Mouse (Mus musculus) kidney, adult 9 months (tissue): ENCODE measurements at regions not wholly inside any gene's neighbourhood (a gene's known extent, or its start where the extent isn't known, plus 50 kb on each side); places are given as distances from the start of the nearest gene placed in this dataset.

ENCODE experiments used
- DNase-seq: peaks from one replicate; pipeline ENCODE4 v3.0.0; 2022

GRCm38 (mm10) chr2:61922496-61922895, 119.8 kb downstream of the Tbr1 start:
- DNase-seq = no peak

- DNase-seq = no peak
Measured at GRCm38 (mm10) chr2:61938296-61938695, 108.0 kb upstream of the Slc4a10 start.

GRCm38 (mm10) chr2:61965916-61966315, 80.3 kb upstream of the Slc4a10 start:
- no peak for DNase-seq

GRCm38 (mm10) chr2:61967724-61968123, 78.5 kb upstream of the Slc4a10 start:
- peak; percentile 17 for DNase-seq

- no peak for DNase-seq
Measured at GRCm38 (mm10) chr2:61970029-61970428, 76.2 kb upstream of the Slc4a10 start.

- DNase-seq = no peak
Measured at GRCm38 (mm10) chr2:61984771-61985170, 61.5 kb upstream of the Slc4a10 start.

- no peak for DNase-seq
Measured at GRCm38 (mm10) chr2:61986967-61987550, 59.2 kb upstream of the Slc4a10 start.
